ENCODE assay signal across 8 mouse cellular contexts in the genomic region with DNA sequence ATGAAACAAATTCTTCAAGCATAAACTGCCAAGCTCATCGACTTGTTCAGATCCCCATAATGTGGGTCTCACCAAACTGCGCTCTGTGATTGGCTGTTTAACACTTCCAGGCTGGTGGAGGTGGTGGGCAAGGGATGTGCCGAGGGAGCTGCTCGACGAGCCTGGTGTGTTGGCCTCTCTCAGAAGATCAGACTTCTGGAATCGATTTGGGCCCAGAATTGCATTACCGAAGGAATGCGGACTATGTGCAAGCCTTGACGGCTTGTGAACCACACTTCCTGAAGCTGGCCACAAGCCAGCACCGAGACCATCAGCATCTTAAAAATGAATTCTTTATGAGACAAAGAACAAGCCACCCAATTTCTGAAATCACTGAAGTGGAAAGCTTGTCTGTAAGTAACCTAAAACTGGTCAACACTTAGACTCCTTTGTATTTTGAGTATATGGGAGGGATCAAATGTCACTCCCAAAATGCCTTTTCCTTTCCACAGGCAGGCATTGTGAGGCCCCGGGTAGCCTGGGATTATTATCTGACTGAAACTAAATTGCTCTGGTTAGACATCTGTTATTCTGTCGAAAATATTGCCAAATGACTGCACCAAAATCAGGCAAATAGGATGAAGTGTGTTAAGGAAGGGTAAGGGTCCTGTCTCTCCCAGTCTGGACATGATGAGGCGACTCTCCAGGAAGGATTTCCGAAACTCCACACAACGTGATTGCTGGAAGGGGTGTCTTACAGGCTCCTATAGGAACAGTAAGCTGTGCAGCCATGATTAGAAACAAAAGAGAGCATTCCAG.
DNase-seq lines count a peak whose midpoint lies in the region; ATAC-seq and TF ChIP-seq lines count a peak whose summit lies in the region.

No protein-coding gene starts in this region.

- WGBS in kidney, postnatal 0 days = 32% methylated on average over 15 of the region's 15 CpGs
- WGBS in embryonic facial prominence, embryonic 10.5 days = 18% methylated on average over 15 of the region's 15 CpGs
- WGBS in hindbrain, postnatal 0 days = 30% methylated on average over 15 of the region's 15 CpGs
- 11% methylated on average over 15 of the region's 15 CpGs for WGBS in midbrain, embryonic 15.5 days

- 0 out of 2 replicates have a peak, but pooled peaks cover 12% of the 10 kb centered on the region for H3K4me1 ChIP-seq in kidney, postnatal 0 days (replicated peaks; ENCODE audit: insufficient read depth, low read length)
- peaks cover 43% of the 10 kb centered on the region for H3K4me1 ChIP-seq in embryonic facial prominence, embryonic 10.5 days
- H3K4me1 ChIP-seq in hindbrain, postnatal 0 days (ENCODE audit: insufficient read depth, low read length) = peaks cover 8% of the 10 kb centered on the region; the same call in 1 of the 2 replicates
- H3K4me1 ChIP-seq in midbrain, embryonic 15.5 days = peaks cover 32% of the 10 kb centered on the region

- H3K4me2 ChIP-seq in kidney, postnatal 0 days (ENCODE audit: low read length) = 0 out of 2 replicates have a peak overlapping the region, but pooled peaks have one; percentile 1
- H3K4me2 ChIP-seq in hindbrain, postnatal 0 days (ENCODE audit: low read depth, low read length) = no peak overlapping the region
- H3K4me2 ChIP-seq in midbrain, embryonic 15.5 days = peak overlapping the region; percentile 36

- H3K9ac ChIP-seq in kidney, postnatal 0 days (ENCODE audit: low read depth, low read length) = no peak overlapping the region
- H3K9ac ChIP-seq in hindbrain, postnatal 0 days (replicated peaks; ENCODE audit: low read length) = no peak overlapping the region
- peak overlapping the region; percentile 31 for H3K9ac ChIP-seq in midbrain, embryonic 15.5 days

- no peak overlapping the region for H3K4me3 ChIP-seq in kidney, postnatal 0 days (replicated peaks; ENCODE audit: low read depth, low read length)
- peak overlapping the region; percentile 33 for H3K4me3 ChIP-seq in embryonic facial prominence, embryonic 10.5 days
- no peak overlapping the region for H3K4me3 ChIP-seq in hindbrain, postnatal 0 days (ENCODE audit: low read length)
- H3K4me3 ChIP-seq in midbrain, embryonic 15.5 days = peak overlapping the region; percentile 17

- H3K9me3 ChIP-seq in kidney, postnatal 0 days (replicated peaks; ENCODE audit: low read length) = no peaks in the 10 kb centered on the region
- H3K9me3 ChIP-seq in embryonic facial prominence, embryonic 10.5 days = no peaks in the 10 kb centered on the region
- no peaks in the 10 kb centered on the region for H3K9me3 ChIP-seq in hindbrain, postnatal 0 days (ENCODE audit: low read length)
- no peaks in the 10 kb centered on the region for H3K9me3 ChIP-seq in midbrain, embryonic 15.5 days

- TF ChIP-seq CTCF in kidney, postnatal 0 days (IDR thresholded peaks at IDR 0.05; ENCODE audit: low read depth) = no peak
- TF ChIP-seq CTCF in hindbrain, postnatal 0 days (IDR thresholded peaks at IDR 0.05; ENCODE audit: low read depth) = no peak

- no peaks in the 10 kb centered on the region for H3K27me3 ChIP-seq in kidney, postnatal 0 days (ENCODE audit: insufficient read depth, low read length)
- H3K27me3 ChIP-seq in embryonic facial prominence, embryonic 10.5 days (replicated peaks; ENCODE audit: low read depth, poor library complexity, severe bottlenecking) = no peaks in the 10 kb centered on the region
- H3K27me3 ChIP-seq in hindbrain, postnatal 0 days (ENCODE audit: insufficient read depth, low read length) = no peaks in the 10 kb centered on the region
- H3K27me3 ChIP-seq in midbrain, embryonic 15.5 days (replicated peaks) = no peaks in the 10 kb centered on the region

- H3K36me3 ChIP-seq in kidney, postnatal 0 days (ENCODE audit: insufficient read depth, low read length) = no peaks in the 10 kb centered on the region
- no peaks in the 10 kb centered on the region for H3K36me3 ChIP-seq in embryonic facial prominence, embryonic 10.5 days (replicated peaks)
- no peaks in the 10 kb centered on the region for H3K36me3 ChIP-seq in hindbrain, postnatal 0 days (ENCODE audit: insufficient read depth, low read length)
- H3K36me3 ChIP-seq in midbrain, embryonic 15.5 days (replicated peaks) = no peaks in the 10 kb centered on the region

- no peak for ATAC-seq in kidney, postnatal 0 days (replicated peaks; ENCODE audit: low FRiP score, low read depth)
- 0 out of 2 replicates have a peak, but pooled peaks have one; percentile 24 for ATAC-seq in hindbrain, postnatal 0 days
- ATAC-seq in midbrain, embryonic 15.5 days (replicated peaks) = peak; percentile 81

- no peak overlapping the region for H3K27ac ChIP-seq in kidney, postnatal 0 days
- peak overlapping the region; percentile 91 for H3K27ac ChIP-seq in embryonic facial prominence, embryonic 10.5 days (replicated peaks)
- H3K27ac ChIP-seq in hindbrain, postnatal 0 days = peak overlapping the region; percentile 28; the same call in 1 of the 2 replicates
- peak overlapping the region; percentile 84 for H3K27ac ChIP-seq in midbrain, embryonic 15.5 days

- DNase-seq in kidney, postnatal 0 days (ENCODE audit: low spot score) = peak; percentile 50
- no peak for DNase-seq in kidney, adult 18-20 months
- DNase-seq in embryonic facial prominence, embryonic 10.5 days (ENCODE audit: low spot score) = peak; percentile 87
- DNase-seq in hindbrain, postnatal 0 days (ENCODE audit: low spot score) = no peak
- no peak for DNase-seq in thymus, postnatal 0 days (ENCODE audit: low spot score)
- DNase-seq in adrenal gland, postnatal 4 days (ENCODE audit: low spot score in 2 of 2) = no peak
- no peak for DNase-seq in cerebellum, adult 18-20 months

Comparison
In these comparisons a context has a peak if more than half of its experiments do, and no peak if none do; other contexts are left out.
1. DNase-seq: peak in kidney, postnatal 0 days (single experiment) and embryonic facial prominence, embryonic 10.5 days (single experiment); none in kidney, adult 18-20 months (single experiment), hindbrain, postnatal 0 days (single experiment), thymus, postnatal 0 days (single experiment), adrenal gland, postnatal 4 days (0 of 2) and cerebellum, adult 18-20 months (0 of 2).
2. H3K4me3 ChIP-seq: peak in embryonic facial prominence, embryonic 10.5 days (single experiment) and midbrain, embryonic 15.5 days (single experiment); none in kidney, postnatal 0 days (single experiment) and hindbrain, postnatal 0 days (single experiment).